Mouse (Mus musculus) liver, embryonic 14.5 days (tissue): ENCODE measurements around the gene Vmn1r196. TPM values are rescaled to one million over a fixed set of nuclear protein-coding genes. Genes with fewer than 3 reads are reported as not detected.

Experiments used
- ATAC-seq: fragments of 200-750 bp; cut with Nextera tagmentation; 2 replicates; pipeline ENCODE4 v1.8.0; 2017; ENCODE audit warnings: moderate number of reproducible peaks, mild to moderate bottlenecking, moderate library complexity; ENCODE audit not compliant: insufficient read depth
- DNase-seq, 3 experiments: peaks; one replicate each; pipeline ENCODE4 v3.0.0-alpha.2; 2012 to 2013; ENCODE audit warnings: low read depth in 3 of 3, low spot score in 3 of 3
- H3K27ac ChIP-seq: fragments of 300-500 bp; sonication (generic); 2 replicates; pipeline ENCODE4 v1.5.1; 2014; ENCODE audit warnings: moderate library complexity, mild to moderate bottlenecking, control low read depth, inconsistent platforms
- H3K27me3 ChIP-seq: fragments of 300-500 bp; sonication (generic); 2 replicates; pipeline ENCODE4 v1.6.1; 2014; ENCODE audit warnings: mild to moderate bottlenecking, low read length, moderate library complexity; ENCODE audit not compliant: control insufficient read depth, insufficient read depth
- H3K36me3 ChIP-seq: fragments of 300-500 bp; sonication (generic); replicated peaks from 2 replicates; pipeline ENCODE4 v1.6.1; 2014; ENCODE audit warnings: low read depth; ENCODE audit not compliant: control insufficient read depth, insufficient read depth
- H3K4me1 ChIP-seq, 2 experiments: fragments of 200-500 bp in 1 of 2; fragments of 300-500 bp in 1 of 2; sonication (generic) in 1 of 2; replicated peaks; 2 replicates each; pipeline ENCODE4 v1.6.1; 2012 to 2014; ENCODE audit warnings: antibody characterized with exemption in 1 of 2, inconsistent platforms in 1 of 2, low read length in 1 of 2; ENCODE audit not compliant: control insufficient read depth in 2 of 2, insufficient read depth in 2 of 2
- H3K4me2 ChIP-seq: fragments of 300-500 bp; sonication (generic); 2 replicates; pipeline ENCODE4 v1.6.1; 2014; ENCODE audit warnings: low read depth, mild to moderate bottlenecking, control low read depth, moderate library complexity
- H3K4me3 ChIP-seq, 2 experiments: fragments of 200-500 bp in 1 of 2; fragments of 300-500 bp in 1 of 2; sonication (generic) in 1 of 2; 2 replicates each; pipeline ENCODE4 v1.5.1; 2012 to 2014; ENCODE audit warnings: low read depth in 2 of 2, low read length in 2 of 2, mild to moderate bottlenecking in 2 of 2, control low read depth in 1 of 2, inconsistent platforms in 1 of 2, moderate library complexity in 1 of 2; ENCODE audit not compliant: insufficient read depth in 1 of 2
- H3K9ac ChIP-seq: fragments of 300-500 bp; sonication (generic); replicated peaks from 2 replicates; pipeline ENCODE4 v1.6.1; 2014; ENCODE audit warnings: mild to moderate bottlenecking, control low read depth, moderate library complexity
- H3K9me3 ChIP-seq: fragments of 300-500 bp; sonication (generic); 2 replicates; pipeline ENCODE4 v1.6.1; 2016; ENCODE audit warnings: low read length, mixed read lengths; ENCODE audit not compliant: control insufficient read depth
- CTCF ChIP-seq: IDR thresholded peaks from 2 replicates; pipeline ENCODE4 v1.5.1; 2016; ENCODE audit warnings: antibody characterized with exemption, low read depth, control low read depth
- EP300 ChIP-seq: IDR thresholded peaks from 2 replicates; pipeline ENCODE4 v1.6.1; 2016; ENCODE audit warnings: antibody characterized with exemption, low read depth
- WGBS: fragments of 180-500 bp; shearing (Covaris S2); extraction: QIAGEN DNeasy Blood & Tissue Kit; methylation state at CpG from one replicate; pipeline ENCODE4 v1.1.7; 2014; ENCODE audit not compliant: insufficient replicate concordance; 5-methylcytosine and 5-hydroxymethylcytosine counted together
- polyA plus RNA-seq, 2 experiments: library from polyadenylated mRNA; depleted of rRNA in 1 of 2; stranded (reverse) in 1 of 2; unstranded in 1 of 2; fragments of >200 nt; fragmentation: Nextera tagmentation in 1 of 2; extraction: Ambion mirVana in 1 of 2; gene quantifications; 2 replicates each; pipeline versions ENCODE4 v1.2.1 to v1.2.3; 2012 to 2014

Gene Vmn1r196
- polyA plus RNA-seq, 2 experiments: not detected

GRCm38 (mm10) chr13:22315361-22315760 lies 25.6 kb downstream of the Vmn1r196 start:
- 39% methylated on average over 2 of the region's 2 CpGs for WGBS
- Histone ChIP-seq H3K9me3 (no peaks in the 10 kb centered on the region), H3K27ac (no peak overlapping the region), H3K36me3 (no peaks in the 10 kb centered on the region), H3K27me3 (no peaks in the 10 kb centered on the region), H3K9ac (no peak overlapping the region), H3K4me3 (no peak overlapping the region), H3K4me1 (no peaks in the 10 kb centered on the region), H3K4me2 (no peak overlapping the region)
- no peak for DNase-seq
- TF ChIP-seq EP300 (no peak), CTCF (no peak)
- no peak for ATAC-seq

DNA sequence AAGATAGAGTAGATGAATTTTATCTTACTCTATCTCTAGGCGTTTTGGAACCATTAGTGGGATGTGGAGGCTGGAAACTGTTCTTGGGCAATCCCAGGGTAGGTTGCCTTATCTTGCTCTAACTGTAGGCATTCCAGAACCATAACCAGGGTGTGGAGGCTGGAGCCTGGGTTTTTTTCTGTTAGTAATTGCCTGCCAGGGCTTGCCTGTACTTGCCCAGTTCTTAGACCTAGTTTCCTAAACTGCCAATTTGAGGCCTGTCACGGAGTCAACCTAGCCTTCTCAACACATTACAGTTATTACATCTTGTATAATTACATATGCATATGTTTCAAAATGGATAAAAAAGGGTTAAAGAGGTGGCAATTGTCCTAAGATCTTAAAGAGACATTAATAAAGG lies 27.6 kb downstream of the Vmn1r196 start:
- H3K27me3 ChIP-seq: no peaks in the 10 kb centered on the region
- TF ChIP-seq CTCF: no peak
- no peak for TF ChIP-seq EP300
- 49% methylated on average over 2 of the region's 2 CpGs for WGBS
- ATAC-seq (no peak), DNase-seq (no peak)
- no peak overlapping the region for H3K4me2 ChIP-seq
- H3K9ac ChIP-seq: no peak overlapping the region
- H3K36me3 ChIP-seq: no peaks in the 10 kb centered on the region
- H3K4me3 ChIP-seq: no peak overlapping the region
- no peak overlapping the region for H3K27ac ChIP-seq
- no peaks in the 10 kb centered on the region for H3K9me3 ChIP-seq
- no peaks in the 10 kb centered on the region for H3K4me1 ChIP-seq

GRCm38 (mm10) chr13:22320091-22320490 lies 30.4 kb downstream of the Vmn1r196 start:
- no peak for TF ChIP-seq CTCF
- TF ChIP-seq EP300: no peak
- Histone ChIP-seq H3K4me2 (no peak overlapping the region), H3K4me1 (no peaks in the 10 kb centered on the region), H3K27me3 (no peaks in the 10 kb centered on the region), H3K36me3 (no peaks in the 10 kb centered on the region), H3K27ac (no peak overlapping the region), H3K4me3 (no peak overlapping the region), H3K9me3 (no peaks in the 10 kb centered on the region), H3K9ac (no peak overlapping the region)
- ATAC-seq (no peak), DNase-seq (no peak)

GRCm38 (mm10) chr13:22324289-22324688 lies 34.6 kb downstream of the Vmn1r196 start, which contains the start of gene Vmn1r197:
Gene Vmn1r197, plus strand, starts transcription at chr13:22324589.
- no peak within 1 kb of the TSS for H3K27ac ChIP-seq
- TF ChIP-seq EP300 (no peak), CTCF (no peak)
- no peak within 1 kb of the TSS for H3K4me3 ChIP-seq
- DNase-seq (no peak), ATAC-seq (no peak)
- no peaks in the 10 kb centered on the region for H3K27me3 ChIP-seq
- no peaks in the 10 kb centered on the region for H3K36me3 ChIP-seq
- H3K4me2 ChIP-seq: no peak within 1 kb of the TSS
- H3K9ac ChIP-seq: no peak within 1 kb of the TSS
- H3K9me3 ChIP-seq: no peaks in the 10 kb centered on the region
- H3K4me1 ChIP-seq: no peaks in the 10 kb centered on the region

- Histone ChIP-seq H3K9ac (no peak overlapping the region), H3K27me3 (no peaks in the 10 kb centered on the region), H3K9me3 (no peaks in the 10 kb centered on the region), H3K4me3 (no peak overlapping the region), H3K4me2 (no peak overlapping the region), H3K36me3 (no peaks in the 10 kb centered on the region), H3K27ac (no peak overlapping the region), H3K4me1 (no peaks in the 10 kb centered on the region)
- TF ChIP-seq CTCF: no peak
- no peak for TF ChIP-seq EP300
- 16% methylated on average over 2 of the region's 2 CpGs for WGBS
- ATAC-seq (no peak), DNase-seq (no peak)
Observed at GRCm38 (mm10) chr13:22333269-22333668, 43.5 kb downstream of the Vmn1r196 start.
